Mouse (Mus musculus) stomach, embryonic 16.5 days (tissue): ENCODE results near the gene Fos. TPM values are rescaled to one million over a fixed set of nuclear protein-coding genes. Genes with fewer than 3 reads are reported as not detected.

Experiments used
- ATAC-seq: fragments of 200-750 bp; cut with Nextera tagmentation; 2 replicates; pipeline ENCODE4 v1.8.0; 2017; ENCODE audit warnings: moderate number of reproducible peaks, moderate TSS enrichment; ENCODE audit not compliant: insufficient read depth, low FRiP score
- H3K27ac ChIP-seq: fragments of 300-500 bp; sonication (generic); 2 replicates; pipeline ENCODE4 v1.5.1; 2014; ENCODE audit warnings: low read length
- H3K27me3 ChIP-seq: fragments of 300-500 bp; sonication (generic); 2 replicates; pipeline ENCODE4 v1.6.1; 2014; ENCODE audit warnings: low read length, control low read depth, mixed read lengths; ENCODE audit not compliant: control insufficient read depth, insufficient read depth
- H3K36me3 ChIP-seq: fragments of 300-500 bp; sonication (generic); 2 replicates; pipeline ENCODE4 v1.6.1; 2014; ENCODE audit warnings: low read length; ENCODE audit not compliant: control insufficient read depth, insufficient read depth
- H3K4me1 ChIP-seq: fragments of 300-500 bp; sonication (generic); 2 replicates; pipeline ENCODE4 v1.6.1; 2014; ENCODE audit warnings: low read length, control low read depth, mixed read lengths; ENCODE audit not compliant: control insufficient read depth, insufficient read depth
- H3K4me2 ChIP-seq: fragments of 300-500 bp; sonication (generic); 2 replicates; pipeline ENCODE4 v1.6.1; 2014; ENCODE audit warnings: low read depth, low read length, mixed read lengths
- H3K4me3 ChIP-seq: fragments of 300-500 bp; sonication (generic); replicated peaks from 2 replicates; pipeline ENCODE4 v1.5.1; 2014; ENCODE audit warnings: mild to moderate bottlenecking, low read length
- H3K9ac ChIP-seq: fragments of 300-500 bp; sonication (generic); 2 replicates; pipeline ENCODE4 v1.6.1; 2014; ENCODE audit warnings: low read length
- H3K9me3 ChIP-seq: fragments of 300-500 bp; sonication (generic); replicated peaks from 2 replicates; pipeline ENCODE4 v1.6.1; 2016; ENCODE audit warnings: low read length, control low read depth; ENCODE audit not compliant: control insufficient read depth
- WGBS: fragments of 180-500 bp; shearing (Covaris S2); extraction: QIAGEN DNeasy Blood & Tissue Kit; methylation state at CpG from one replicate; pipeline ENCODE4 v1.1.7; 2014; 5-methylcytosine and 5-hydroxymethylcytosine counted together
- polyA plus RNA-seq: library from polyadenylated mRNA; unstranded; fragments of >200 nt; fragmentation: Nextera tagmentation; extraction: Ambion mirVana; gene quantifications from 2 replicates; pipeline ENCODE4 v1.2.1, GENCODE M21; 2015

Fos gene
- polyA plus RNA-seq, 1 experiment from 2014 or later = 16.1 TPM

DNA sequence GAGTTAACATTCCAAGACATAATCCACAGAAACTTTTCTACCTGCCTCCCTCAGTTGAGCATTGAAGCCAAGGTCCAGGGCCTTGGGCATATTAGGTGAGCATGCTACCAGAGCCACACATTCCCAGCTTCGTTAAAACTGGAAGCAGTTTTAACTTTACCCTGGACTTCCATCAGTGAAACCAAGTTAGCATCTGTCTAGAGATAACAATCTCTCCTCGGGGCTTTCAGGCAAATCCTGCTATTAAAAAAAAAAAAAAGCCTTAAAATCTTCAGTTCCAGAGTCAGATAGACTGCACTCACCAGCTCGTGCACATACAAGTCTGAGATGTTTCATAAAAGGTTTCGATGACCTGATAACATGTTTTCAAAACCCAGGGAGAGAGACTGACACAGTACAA is 17.4 kb upstream of the Fos start:
- no peak for ATAC-seq

DNA sequence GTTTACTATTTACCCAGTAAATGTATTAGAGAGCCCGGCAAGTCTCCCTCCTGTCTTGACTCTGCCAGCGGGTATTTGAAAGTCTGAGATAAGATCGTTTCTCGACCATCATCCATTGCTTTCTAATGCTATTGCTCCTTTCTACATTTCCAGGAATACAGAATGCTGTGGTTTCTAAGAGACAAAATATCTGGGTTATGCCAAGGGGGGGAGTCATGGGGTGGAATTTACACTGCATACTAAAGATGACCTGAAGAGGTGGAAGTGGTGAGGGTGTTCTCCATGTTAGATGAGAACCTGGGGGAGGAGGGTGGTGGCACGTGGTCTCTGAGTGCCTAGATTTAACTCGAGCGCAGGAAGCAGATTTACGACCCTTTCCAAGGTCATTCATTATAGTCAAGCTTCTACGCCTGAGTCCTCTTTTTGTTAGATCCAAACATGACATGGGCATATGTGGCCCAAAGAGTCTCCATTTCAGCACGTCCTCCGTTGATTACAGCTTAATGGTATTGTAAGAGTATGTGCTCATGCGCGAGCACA is 16.7 kb upstream of the Fos start:
- 47% methylated on average over 13 of the region's 13 CpGs for WGBS
- Histone ChIP-seq H3K9ac (no peak overlapping the region), H3K36me3 (no peaks in the 10 kb centered on the region), H3K27ac (no peak overlapping the region; the same call in 1 of the 2 replicates), H3K4me1 (peaks cover 49% of the 10 kb centered on the region), H3K27me3 (no peaks in the 10 kb centered on the region), H3K4me2 (no peak overlapping the region), H3K4me3 (no peak overlapping the region), H3K9me3 (no peaks in the 10 kb centered on the region)
- ATAC-seq = no peak

More for the DNA sequence above, 17.4 kb upstream of the Fos start:
- H3K4me2 ChIP-seq = peak overlapping the region; percentile 88
- no peak overlapping the region for H3K4me3 ChIP-seq
- H3K36me3 ChIP-seq = no peaks in the 10 kb centered on the region
- no peaks in the 10 kb centered on the region for H3K27me3 ChIP-seq
- no peaks in the 10 kb centered on the region for H3K9me3 ChIP-seq
- peak overlapping the region; percentile 1; the same call in 1 of the 2 replicates for H3K9ac ChIP-seq
- H3K27ac ChIP-seq = peak overlapping the region; percentile 98
- H3K4me1 ChIP-seq = peaks cover 52% of the 10 kb centered on the region
- WGBS = 48% methylated on average over 4 of the region's 4 CpGs

GRCm38 (mm10) chr12:85459820-85460219 is 13.9 kb upstream of the Fos start:
- Histone ChIP-seq H3K4me2 (no peak overlapping the region), H3K27ac (peak overlapping the region; percentile 80), H3K4me3 (no peak overlapping the region), H3K27me3 (no peaks in the 10 kb centered on the region), H3K4me1 (peaks cover 43% of the 10 kb centered on the region), H3K9me3 (no peaks in the 10 kb centered on the region), H3K9ac (no peak overlapping the region; the same call in 1 of the 2 replicates), H3K36me3 (no peaks in the 10 kb centered on the region)
- no peak for ATAC-seq
- WGBS = 45% methylated on average over 4 of the region's 4 CpGs

- Histone ChIP-seq H3K9ac (peak overlapping the region; percentile 56), H3K36me3 (no peaks in the 10 kb centered on the region), H3K27ac (peak overlapping the region; percentile 59), H3K27me3 (no peaks in the 10 kb centered on the region), H3K9me3 (no peaks in the 10 kb centered on the region), H3K4me2 (peak overlapping the region; percentile 26; the same call in 1 of the 2 replicates), H3K4me1 (peaks cover 28% of the 10 kb centered on the region), H3K4me3 (no peak overlapping the region)
- WGBS = 32% methylated on average over 21 of the region's 21 CpGs
- ATAC-seq = no peak
Observed at GRCm38 (mm10) chr12:85461913-85462663, 11.6 kb upstream of the Fos start.

- H3K9ac ChIP-seq = no peak overlapping the region
- no peaks in the 10 kb centered on the region for H3K36me3 ChIP-seq
- H3K9me3 ChIP-seq = no peaks in the 10 kb centered on the region
- WGBS = 39% methylated on average over 7 of the region's 7 CpGs
- no peaks in the 10 kb centered on the region for H3K27me3 ChIP-seq
- H3K4me2 ChIP-seq = no peak overlapping the region
- peaks cover 26% of the 10 kb centered on the region for H3K4me1 ChIP-seq
- 0 out of 2 replicates have a peak overlapping the region, but pooled peaks have one; percentile 59 for H3K27ac ChIP-seq
- no peak overlapping the region for H3K4me3 ChIP-seq
- ATAC-seq = no peak
Observed at GRCm38 (mm10) chr12:85462802-85463201, 10.9 kb upstream of the Fos start.

GRCm38 (mm10) chr12:85464431-85464830 is 9.3 kb upstream of the Fos start:
- Histone ChIP-seq H3K9me3 (no peaks in the 10 kb centered on the region), H3K4me1 (peaks cover 25% of the 10 kb centered on the region), H3K27ac (no peak overlapping the region), H3K27me3 (no peaks in the 10 kb centered on the region), H3K9ac (no peak overlapping the region), H3K4me2 (no peak overlapping the region), H3K4me3 (no peak overlapping the region), H3K36me3 (no peaks in the 10 kb centered on the region)
- WGBS = 74% methylated on average over 5 of the region's 5 CpGs
- no peak for ATAC-seq

- H3K4me2 ChIP-seq = no peak overlapping the region
- no peak overlapping the region for H3K9ac ChIP-seq
- no peak overlapping the region for H3K4me3 ChIP-seq
- H3K4me1 ChIP-seq = peaks cover 21% of the 10 kb centered on the region
- H3K27ac ChIP-seq = no peak overlapping the region
- no peak for ATAC-seq
- H3K36me3 ChIP-seq = no peaks in the 10 kb centered on the region
- H3K9me3 ChIP-seq = no peaks in the 10 kb centered on the region
- WGBS = 44% methylated on average over 3 of the region's 3 CpGs
- no peaks in the 10 kb centered on the region for H3K27me3 ChIP-seq
Observed at GRCm38 (mm10) chr12:85464902-85465301, 8.8 kb upstream of the Fos start.

DNA sequence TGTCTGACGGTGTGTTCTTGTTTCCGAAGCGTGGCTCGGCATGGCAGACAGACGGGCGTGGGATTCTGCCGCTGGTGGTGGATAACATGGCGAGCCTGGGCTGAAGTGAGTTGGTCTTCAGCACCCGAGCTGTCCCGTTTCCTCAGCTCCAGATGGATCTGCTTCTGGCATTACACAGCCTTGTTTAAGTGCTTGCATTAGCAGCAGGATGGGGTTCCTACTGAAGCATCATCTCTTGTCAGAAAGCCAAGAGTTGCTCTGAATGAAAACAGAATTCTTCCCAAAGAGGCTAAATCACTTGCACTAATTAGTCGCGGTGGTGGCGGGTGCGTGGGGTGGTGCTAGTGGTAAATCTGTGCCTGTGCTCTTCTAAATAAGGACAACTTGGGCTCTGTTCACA is 5.8 kb upstream of the Fos start:
- H3K27ac ChIP-seq = no peak overlapping the region
- no peak for ATAC-seq
- WGBS = 67% methylated on average over 14 of the region's 14 CpGs
- H3K9ac ChIP-seq = no peak overlapping the region
- peaks cover 16% of the 10 kb centered on the region for H3K4me1 ChIP-seq
- no peaks in the 10 kb centered on the region for H3K36me3 ChIP-seq
- H3K27me3 ChIP-seq = no peaks in the 10 kb centered on the region
- H3K4me3 ChIP-seq = no peak overlapping the region
- no peak overlapping the region for H3K4me2 ChIP-seq
- H3K9me3 ChIP-seq = no peaks in the 10 kb centered on the region

DNA sequence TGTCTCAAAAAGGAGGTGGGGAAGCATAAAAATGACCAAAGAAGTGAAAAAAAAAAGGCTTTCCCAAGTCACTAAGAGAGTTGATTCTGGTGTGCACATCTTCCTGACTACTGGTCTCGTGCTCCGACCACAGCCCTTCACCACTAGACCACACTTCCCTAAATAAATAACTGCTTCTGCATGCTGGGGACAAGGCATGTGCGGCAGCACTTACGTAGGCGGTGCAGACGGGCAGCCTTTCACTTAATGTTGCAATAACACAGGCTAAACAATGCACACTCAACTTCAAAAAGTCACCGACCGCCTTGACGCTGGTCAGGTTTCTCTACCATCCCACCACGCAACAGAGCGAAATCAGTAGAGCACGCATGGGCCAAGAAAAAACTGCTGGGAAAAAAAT is 5.0 kb upstream of the Fos start:
- no peak overlapping the region for H3K27ac ChIP-seq
- no peak for ATAC-seq
- H3K4me2 ChIP-seq = no peak overlapping the region
- no peak overlapping the region for H3K4me3 ChIP-seq
- no peaks in the 10 kb centered on the region for H3K36me3 ChIP-seq
- H3K9me3 ChIP-seq = no peaks in the 10 kb centered on the region
- H3K9ac ChIP-seq = no peak overlapping the region
- H3K4me1 ChIP-seq = peaks cover 20% of the 10 kb centered on the region
- WGBS = 70% methylated on average over 12 of the region's 12 CpGs
- H3K27me3 ChIP-seq = no peaks in the 10 kb centered on the region
